Mouse (Mus musculus) B cell, adult 62 days (primary cell): ENCODE data around the gene Btbd7. TPM values are rescaled to one million over a fixed set of nuclear protein-coding genes. Genes with fewer than 3 reads are reported as not detected.

Experiments used
- total RNA-seq: library from RNA; stranded (reverse); gene quantifications from 4 replicates; pipeline ENCODE4 v1.2.4, GENCODE M21; 2023

The Btbd7 gene
- total RNA-seq, result 41.6 to 46.4 TPM (median 44.5 TPM) in 4 replicates

DNA sequence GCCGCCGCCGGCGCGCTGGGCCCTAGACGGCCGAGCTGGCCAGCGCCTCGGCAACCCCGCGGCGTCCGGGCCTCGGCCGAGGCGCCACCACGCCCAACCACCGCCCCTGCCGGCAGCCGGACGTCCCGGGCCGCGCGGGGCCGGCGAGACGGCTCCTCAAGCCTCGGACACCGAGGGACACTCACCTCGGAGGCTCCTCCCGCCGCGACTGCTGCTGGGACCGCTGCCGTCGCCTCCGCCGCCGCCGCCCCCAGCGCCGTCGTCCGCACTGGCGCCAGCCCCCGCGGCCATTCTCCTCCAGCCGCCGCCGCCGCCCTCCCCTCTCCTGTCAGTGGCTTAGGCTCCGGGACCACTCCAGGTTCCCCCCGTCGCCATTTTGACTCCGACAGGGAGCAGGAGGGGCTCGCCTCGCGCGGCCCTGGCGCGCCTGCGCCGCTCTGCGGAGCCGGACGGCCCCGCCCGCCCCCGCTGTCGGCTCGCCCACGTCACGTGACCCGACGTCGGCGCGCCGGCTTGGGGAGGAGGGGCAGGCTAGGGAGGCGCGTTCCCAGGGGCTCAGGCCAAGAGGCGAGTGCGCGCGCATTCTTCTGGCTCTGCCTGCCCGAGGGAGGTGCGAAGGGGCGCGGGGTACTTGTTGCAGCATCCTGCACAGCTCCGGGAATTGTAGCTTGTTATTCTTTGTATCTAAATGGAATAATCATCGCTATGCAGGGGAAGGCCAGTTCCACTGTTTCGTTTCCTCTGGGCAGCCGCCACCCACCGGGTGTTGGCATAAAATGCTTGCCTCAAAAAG lies at the start of gene Btbd7:
Gene Btbd7 (minus strand): TSS at position 441 of the 793 bp plus-strand sequence.

DNA sequence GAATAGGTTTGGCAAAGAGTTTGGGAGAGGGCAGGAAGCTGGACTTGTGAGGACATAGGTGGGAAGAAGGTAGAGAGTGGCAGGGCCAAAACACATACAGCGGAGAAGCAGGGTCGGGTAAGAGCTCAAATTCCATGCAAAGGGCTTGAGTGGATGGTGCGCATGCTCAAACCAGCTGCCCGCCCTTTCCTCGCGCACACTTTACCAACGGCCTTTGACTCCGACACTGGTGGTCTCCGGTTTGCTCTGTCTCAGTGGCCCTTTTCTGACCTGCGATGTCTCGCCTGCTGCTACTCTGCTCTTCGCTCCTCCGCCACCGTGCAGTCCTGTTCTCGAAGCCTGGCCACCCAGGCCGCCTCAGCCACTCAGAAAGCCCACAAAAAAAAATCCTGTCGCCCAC lies 20.8 kb upstream of the Btbd7 start, which contains the start of gene Cox8c:
Gene Cox8c (plus strand): TSS at position 226 of the 400 bp plus-strand sequence.

DNA sequence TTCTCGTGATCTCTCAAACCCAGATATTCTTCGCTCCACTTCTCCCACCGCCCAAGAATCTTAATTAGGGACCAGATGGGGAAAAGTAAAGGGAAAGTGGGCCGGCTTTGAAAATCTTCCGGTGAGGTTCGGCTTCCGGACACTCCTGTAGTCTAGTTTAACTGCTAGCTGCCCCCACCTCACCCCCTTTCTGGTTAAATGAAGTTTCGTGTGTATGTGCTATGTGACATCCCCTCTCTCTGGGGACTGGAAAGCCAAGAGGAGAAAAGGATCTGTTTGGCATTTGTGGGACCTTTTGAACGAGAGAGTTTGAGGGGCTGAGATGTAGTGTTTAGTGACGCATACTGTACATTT lies 119.9 kb downstream of the Btbd7 start, which contains the start of gene Gm20604:
Gene Gm20604 (minus strand): TSS at position 270 of the 354 bp plus-strand sequence.

DNA sequence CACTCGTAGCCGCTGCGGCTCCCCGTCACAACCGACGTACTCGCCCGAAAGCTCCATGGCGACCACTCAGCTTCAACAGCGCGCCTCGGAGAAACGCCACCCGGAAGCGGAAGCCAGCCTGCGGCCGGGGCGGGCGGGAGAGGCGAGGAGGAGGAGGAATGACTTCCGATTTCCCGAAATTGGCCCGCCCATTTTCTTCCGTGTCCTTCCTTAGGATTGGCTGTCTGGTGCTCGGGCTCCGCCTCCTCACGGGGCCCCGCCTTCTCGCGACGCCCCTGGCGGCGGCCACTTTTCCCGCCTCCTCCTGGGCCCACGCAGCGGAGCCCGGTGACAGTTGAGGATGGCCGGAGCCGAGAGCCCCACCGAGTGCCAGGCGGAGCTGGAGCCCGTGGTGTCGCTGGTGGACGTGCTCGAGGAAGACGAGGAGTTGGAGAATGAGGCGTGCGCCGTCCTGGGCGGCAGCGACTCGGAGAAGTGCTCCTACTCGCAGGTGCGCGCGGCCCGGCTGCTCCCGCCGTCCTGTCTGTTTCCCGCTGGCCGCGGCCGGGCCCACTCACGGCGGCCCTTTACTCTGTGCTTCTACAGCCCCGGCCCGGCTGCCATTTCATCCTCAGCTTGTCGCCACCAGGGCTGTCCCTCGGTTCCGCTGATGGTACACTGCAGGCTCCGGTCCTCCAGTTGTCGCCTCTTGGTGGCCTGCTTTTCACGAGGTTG lies 120.4 kb downstream of the Btbd7 start, which contains the start of the genes Gm28051, Gon7 and Ubr7:
Gene Gm28051 (minus strand): TSS at position 77 of the 714 bp plus-strand sequence.
Gene Gon7 (minus strand): TSS at position 115 of the 714 bp plus-strand sequence.
Gene Ubr7 (plus strand): TSS at position 279 of the 714 bp plus-strand sequence.

DNA sequence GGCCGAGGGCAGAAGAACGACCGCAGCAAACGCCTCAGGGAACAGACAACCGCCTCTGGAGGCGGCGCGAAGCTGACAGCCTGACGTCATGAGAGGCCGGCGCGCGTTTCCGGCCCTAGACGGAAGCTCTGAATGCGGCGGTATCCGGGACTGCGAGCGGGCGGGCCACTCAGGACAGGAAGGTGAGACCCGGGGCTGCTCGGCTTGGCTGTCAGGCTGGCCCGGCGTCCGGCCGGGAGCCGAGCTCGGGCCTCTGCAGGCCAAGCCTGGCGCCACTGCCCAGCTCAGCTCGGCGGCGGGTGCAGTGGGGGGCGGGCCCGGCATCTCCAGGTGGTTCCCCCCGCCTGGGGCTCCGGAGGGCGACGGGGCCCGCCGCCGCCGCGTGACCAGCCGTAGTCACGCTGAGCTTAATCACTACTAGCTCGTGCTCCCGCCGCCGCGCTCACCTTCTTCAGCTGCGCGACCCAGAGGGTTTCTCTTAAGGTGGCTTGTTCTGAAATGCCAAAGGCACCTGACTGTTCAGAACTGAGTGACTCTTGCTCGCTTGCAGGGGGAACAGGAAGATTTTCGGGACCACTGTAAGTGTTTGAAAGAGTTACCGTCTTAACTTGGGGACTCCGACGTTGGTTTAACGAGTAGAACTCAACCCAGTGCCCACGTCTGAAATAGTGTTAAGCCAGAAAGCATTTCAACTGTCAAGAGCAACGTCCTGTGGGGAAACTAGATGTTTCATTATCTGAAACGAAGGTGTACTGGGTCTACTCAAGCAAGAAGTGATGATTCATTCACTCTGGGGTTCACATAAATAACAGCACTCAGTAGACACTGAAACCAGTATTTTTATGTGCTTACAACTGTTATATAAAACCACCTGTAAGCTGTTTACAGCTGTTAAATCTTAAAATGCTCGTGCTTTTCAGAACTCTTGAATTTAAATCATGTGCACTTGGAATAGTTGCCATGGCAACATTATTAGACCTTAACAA lies 134.4 kb downstream of the Btbd7 start, which contains the start of the genes Moap1 and Tmem251:
Gene Moap1 (minus strand): TSS at position 73 of the 986 bp plus-strand sequence.
Gene Tmem251 (plus strand): TSS at position 174 of the 986 bp plus-strand sequence.

Other genes starting within 250 kb of the Btbd7 start
- 21.5 to 42.6 TPM (median 34.5 TPM) in 4 replicates for gene Itpk1, start 173.5 kb downstream of the Btbd7 start, total RNA-seq
- gene Moap1, start 134.8 kb downstream of the Btbd7 start, total RNA-seq, result 9.7 to 16.3 TPM (median 12.7 TPM) in 4 replicates
- 37.7 to 38.9 TPM (median 38.4 TPM) in 4 replicates for gene Tmem251, start 134.7 kb downstream of the Btbd7 start, total RNA-seq
- not detected in 4 replicates for gene Gm28051, start 120.7 kb downstream of the Btbd7 start, total RNA-seq
- gene Gon7, start 120.7 kb downstream of the Btbd7 start, total RNA-seq, result 29.6 to 33.3 TPM (median 32.1 TPM) in 4 replicates
- gene Ubr7, start 120.5 kb downstream of the Btbd7 start, total RNA-seq, result 19.3 to 23.8 TPM (median 19.7 TPM) in 4 replicates
- 8.2 to 9.4 TPM (median 8.8 TPM) in 4 replicates for gene Gm20604, start 119.8 kb downstream of the Btbd7 start, total RNA-seq
- not detected in 4 replicates for gene Cox8c, start 20.8 kb upstream of the Btbd7 start, total RNA-seq
- not detected in 4 replicates for gene Unc79, start 70.4 kb upstream of the Btbd7 start, total RNA-seq